Mouse (Mus musculus) gastrocnemius, postnatal 10 days (tissue): Measurements from ENCODE around the gene Fam126a. TPM values are rescaled to one million over a fixed set of nuclear protein-coding genes. Genes with fewer than 3 reads are reported as not detected.

Source experiments
- DNase-seq: peaks from one replicate; pipeline ENCODE4 v3.0.0; 2021; ENCODE audit warnings: mixed read lengths
- long read RNA-seq, 2 experiments: library from polyadenylated mRNA; stranded (forward); transcript quantifications; one replicate each; pipeline ENCODE4 v2.0.0; 2021
- total RNA-seq, 2 experiments: library from RNA; stranded (reverse); gene quantifications; 2 replicates each; pipeline ENCODE4 v1.2.3; 2021

Gene Fam126a
- total RNA-seq, result 10 to 100 TPM; 15.9 to 20.0 TPM
- long read RNA-seq, experiment 1, full-length matches to known transcripts, result 12 of 51 reads
- long read RNA-seq, experiment 1, partial matches to known transcripts, result 0 of 51 reads
- long read RNA-seq, experiment 1, other reads (novel, unspliced or antisense), result 39 of 51 reads
- long read RNA-seq, experiment 2, full-length matches to known transcripts, result 6 of 19 reads
- long read RNA-seq, experiment 2, partial matches to known transcripts, result 0 of 19 reads
- long read RNA-seq, experiment 2, other reads (novel, unspliced or antisense), result 13 of 19 reads

DNA sequence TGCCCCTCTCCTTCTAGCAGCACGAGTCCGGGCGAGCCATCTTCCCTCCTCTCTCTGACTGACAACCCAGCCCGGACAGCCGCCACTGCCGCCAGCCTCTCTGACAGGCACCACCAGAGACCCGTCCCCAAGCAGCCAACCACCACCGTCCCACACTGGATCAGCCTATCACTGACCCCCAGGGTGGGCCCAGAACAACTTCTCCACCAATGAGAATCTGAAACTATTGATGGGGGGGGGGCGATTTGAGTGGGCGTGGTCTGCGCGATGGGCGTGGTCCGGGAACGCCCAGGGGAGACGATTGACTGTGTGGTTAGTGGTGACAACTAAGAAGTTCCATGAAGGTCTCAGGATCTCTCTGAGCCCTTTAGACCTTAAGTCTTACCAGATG, at the start of gene Fam126a:
TSS of gene Fam126a (minus strand) at position 112 of the 391 bp plus-strand sequence.
- DNase-seq, result peak; percentile 88

DNA sequence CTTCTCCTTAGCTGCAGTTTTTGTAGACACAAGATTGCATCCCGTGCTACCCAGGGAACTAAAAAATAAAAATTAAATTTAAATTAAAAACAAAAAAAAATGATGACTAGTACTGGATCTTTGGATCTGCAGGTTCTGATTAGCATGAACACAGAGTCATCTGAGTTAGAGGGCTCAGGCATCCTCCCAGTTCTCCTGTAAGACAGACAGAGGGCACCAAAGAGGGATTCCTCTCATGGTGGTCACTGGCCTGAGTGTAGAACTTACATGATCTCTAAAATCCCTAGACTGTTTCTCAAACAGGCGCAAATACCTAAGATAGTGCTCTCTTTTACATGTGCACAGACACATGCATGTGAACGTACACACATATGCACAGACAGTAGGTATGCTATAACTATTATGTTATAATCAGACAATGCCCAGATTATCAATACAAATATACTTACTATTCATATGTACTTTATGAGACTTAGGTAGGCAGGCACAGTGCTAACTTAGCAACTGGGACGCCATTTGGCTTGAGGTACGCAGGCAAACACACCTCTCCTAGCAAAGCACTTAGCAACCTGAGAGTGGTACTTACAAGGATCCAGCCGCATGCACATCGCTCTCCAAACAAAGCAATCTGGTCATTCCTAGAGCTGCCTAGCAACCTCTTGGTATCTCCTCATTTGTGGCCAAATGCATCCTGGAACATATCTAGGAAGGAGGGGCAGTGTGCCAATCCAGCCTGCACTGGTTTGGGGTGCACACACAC, 48.1 kb upstream of the Fam126a start:
- no peak for DNase-seq

DNA sequence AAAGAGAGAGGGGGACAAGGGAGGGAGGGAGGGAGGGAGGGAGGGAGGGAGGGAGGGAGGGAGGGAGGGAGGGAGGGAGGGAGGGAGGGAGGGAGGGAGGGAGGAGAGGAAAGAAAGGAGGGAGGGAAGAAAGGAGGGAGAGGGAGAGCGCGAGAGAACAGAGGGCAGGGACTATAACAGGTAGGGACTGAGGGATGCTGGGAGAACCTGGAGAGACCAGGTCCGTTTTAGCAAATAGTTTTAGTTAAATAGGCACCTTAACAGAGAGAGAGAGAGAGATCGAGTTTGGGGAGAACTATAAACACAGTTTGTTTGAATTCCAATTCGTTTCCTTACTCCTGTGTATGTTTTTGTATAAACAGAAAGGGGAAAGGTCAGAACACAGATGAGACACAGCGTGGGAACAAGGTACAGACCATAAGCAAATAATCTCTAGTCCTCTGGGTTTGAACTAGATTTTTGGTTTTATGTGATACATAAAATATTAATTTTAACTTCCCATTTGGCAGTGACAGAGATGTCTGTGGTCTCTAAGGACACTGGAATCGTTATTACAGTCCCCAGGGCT, 47.3 kb upstream of the Fam126a start:
- no peak for DNase-seq

DNA sequence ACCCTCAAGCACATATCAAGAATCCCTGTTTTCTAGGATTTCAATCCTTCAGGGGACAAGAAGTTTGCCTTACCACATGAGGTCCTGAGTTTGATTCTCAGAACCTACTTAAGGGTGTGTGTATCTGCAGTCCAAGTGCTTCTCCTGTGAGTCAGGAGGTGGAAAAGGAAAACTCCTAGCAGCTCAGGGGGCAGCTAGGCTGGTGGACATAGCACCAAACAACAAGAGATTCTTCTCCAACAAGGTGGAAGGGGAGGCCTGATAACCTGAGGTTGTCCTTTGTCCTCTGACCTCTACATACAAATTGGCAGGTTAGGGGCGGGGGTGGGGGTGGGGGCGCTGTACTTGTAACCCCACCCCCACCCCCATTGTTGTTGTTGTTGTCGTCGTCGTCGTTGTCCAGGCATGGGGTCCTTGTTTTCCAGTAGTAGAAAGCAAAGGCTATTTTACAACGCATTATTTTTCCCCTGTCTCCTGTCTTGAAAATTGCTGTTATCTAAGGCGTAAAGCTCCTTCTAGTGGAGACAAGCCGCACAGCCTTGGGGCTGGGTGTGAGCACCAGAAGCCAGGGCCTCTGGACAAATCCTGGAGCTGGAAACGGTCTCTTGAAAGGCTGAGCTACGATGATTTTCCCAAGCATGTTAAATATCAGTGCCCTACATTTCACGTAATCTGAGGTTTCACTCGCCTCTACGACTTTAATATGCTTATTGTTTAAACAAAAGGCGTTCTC, 46.7 kb upstream of the Fam126a start:
- DNase-seq, result peak; percentile 57

DNA sequence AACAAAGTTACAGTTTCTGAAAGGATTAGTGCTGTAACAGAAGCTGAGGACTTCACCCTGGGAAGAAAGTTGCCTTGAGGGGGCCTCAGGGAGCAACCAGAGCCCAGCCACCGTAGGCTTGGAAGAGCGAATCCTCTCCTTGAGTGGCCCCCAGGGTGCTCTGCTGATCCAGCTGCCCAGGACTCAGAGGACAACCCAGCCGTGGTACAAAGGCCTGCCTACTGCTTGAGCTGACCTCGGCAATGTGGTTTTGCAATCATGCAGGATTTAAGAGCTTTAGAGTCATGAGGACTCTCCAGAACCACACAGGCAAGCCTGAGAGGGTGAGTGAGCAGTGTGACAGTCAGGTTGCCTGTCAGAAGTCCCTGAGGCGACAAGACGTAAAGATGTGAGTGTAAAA, 41.5 kb upstream of the Fam126a start:
- DNase-seq, result no peak

DNA sequence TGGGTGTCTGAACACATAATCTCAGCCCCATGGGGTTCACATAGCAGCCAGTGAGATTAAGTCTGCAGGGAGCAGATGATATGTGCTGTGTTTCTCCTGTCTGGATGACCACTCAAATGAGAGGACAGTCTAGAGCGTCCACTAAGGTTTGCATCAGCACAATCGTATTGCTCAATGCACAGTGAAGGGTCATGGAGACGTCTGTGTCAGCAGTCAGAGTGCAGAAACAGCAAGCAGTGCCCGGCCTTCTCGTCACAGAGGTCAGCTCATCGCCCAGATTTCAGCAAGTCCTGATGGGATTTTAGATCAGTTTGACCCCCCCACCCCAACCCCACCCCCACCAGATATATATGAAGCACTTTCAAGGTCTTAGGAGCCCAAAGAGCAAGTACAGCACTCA, 38.5 kb upstream of the Fam126a start:
- no peak for DNase-seq

DNA sequence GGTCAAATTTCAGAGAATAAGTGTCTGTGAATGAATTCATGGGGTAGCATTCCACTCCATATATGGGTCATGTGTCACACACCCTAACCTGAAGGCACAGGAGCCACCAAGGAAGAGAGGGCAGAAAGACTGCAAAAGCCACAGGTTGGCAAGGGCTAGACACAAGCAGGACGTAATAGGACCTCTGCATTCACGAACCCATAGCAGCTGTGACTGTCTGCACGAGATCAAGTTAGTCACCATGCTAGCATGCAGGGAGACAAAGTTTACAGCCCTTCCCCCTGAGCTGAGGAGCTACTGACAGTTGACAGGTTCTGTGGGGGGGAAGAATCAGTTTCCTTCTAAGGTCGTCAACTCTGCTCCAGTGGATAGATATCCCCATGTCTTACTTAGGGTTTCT, 33.1 kb upstream of the Fam126a start:
- DNase-seq, result no peak

DNA sequence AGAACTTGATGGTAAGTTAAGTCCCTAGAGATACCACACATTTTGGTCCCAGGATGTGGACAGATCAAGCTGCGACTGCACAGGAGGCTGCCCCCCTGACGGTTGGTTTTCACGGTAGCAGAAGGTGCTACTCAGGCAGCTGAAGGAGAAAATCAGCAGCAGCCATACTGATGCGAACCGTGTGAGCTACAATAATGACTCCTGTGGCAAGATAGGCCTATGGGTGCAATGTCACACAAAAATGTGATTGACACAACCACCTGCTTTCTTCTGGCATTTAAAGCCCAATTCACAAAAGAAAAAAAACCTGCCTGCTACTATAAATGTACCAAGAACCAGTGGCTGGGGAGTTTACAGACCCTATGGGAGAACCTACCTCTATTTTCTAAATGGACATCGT, 32.5 kb upstream of the Fam126a start:
- DNase-seq, result no peak

DNA sequence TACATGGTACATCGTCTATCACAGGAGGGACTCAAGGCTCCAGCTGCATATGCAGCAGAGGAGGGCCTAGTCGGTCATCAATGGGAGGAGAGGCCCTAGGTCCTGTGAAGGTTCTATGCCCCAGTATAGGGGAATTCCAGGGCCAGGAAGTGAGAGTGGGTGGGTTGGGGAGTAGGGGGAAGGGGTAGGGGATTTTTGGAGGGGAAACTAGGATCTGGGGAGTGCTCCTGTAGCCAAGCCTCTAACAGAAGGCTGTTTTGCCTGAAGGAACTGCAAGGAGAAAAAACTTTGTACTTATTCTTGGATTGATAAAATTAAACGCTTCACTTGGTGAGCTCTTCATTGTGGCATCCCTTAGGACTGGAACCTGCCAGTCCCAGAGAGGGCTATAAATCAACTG, 30.5 kb upstream of the Fam126a start:
- DNase-seq, result no peak

DNA sequence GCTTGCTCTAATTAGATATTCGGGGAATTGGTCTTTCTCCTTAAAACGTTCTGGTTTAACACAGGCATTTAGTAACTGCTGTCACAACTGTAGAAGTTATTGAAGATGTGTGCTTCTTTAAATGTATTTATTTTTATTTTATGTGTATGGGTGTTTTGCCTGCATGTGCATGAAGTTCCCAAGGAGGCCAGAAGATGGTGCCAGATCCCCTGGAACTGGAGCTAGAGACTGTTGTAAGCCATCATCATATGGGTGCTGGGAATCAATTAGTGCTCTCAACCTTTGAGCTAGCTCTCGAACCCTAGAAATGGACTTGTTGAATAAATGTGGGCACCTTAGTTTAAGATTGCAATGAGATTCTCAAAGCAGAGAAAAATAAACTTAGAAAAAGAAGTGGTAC, 27.1 kb upstream of the Fam126a start:
- DNase-seq, result no peak

DNA sequence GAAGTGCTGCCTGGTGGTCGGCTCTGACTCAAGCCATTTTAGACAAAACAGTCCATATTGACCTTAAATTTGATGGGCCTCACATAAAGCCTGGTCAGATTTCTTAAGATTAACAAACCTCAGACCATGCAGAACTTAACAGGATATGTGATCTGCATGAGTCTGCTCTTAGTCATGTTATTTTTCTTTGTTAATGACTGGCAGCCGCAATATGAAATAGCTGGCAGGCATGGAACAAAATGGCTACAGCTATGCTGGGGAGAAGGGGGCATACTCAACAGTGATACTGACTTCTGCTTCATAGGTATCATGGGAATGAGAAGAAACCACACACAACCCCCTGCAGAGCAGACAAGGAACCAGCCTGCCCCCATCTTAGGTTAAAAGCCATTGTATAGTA, 26.4 kb upstream of the Fam126a start:
- no peak for DNase-seq

DNA sequence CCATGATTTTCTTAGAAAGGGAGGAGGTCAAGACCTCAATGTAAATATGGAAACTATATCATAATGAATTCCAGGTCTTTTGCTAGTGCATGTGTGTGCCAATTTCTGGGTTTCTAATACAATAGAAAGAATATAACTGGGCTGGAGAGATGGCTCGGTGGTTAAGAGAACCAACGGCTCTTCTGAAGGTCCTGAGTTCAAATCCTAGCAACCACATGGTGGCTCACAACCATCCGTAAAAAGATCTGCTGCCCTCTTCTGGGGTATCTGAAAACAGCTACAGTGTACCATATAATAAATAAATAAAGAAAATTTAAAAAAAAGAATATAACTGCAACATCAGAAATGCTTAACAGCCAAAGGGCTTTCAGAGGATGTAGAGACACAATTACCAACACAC, 23.9 kb upstream of the Fam126a start:
- DNase-seq, result no peak

DNA sequence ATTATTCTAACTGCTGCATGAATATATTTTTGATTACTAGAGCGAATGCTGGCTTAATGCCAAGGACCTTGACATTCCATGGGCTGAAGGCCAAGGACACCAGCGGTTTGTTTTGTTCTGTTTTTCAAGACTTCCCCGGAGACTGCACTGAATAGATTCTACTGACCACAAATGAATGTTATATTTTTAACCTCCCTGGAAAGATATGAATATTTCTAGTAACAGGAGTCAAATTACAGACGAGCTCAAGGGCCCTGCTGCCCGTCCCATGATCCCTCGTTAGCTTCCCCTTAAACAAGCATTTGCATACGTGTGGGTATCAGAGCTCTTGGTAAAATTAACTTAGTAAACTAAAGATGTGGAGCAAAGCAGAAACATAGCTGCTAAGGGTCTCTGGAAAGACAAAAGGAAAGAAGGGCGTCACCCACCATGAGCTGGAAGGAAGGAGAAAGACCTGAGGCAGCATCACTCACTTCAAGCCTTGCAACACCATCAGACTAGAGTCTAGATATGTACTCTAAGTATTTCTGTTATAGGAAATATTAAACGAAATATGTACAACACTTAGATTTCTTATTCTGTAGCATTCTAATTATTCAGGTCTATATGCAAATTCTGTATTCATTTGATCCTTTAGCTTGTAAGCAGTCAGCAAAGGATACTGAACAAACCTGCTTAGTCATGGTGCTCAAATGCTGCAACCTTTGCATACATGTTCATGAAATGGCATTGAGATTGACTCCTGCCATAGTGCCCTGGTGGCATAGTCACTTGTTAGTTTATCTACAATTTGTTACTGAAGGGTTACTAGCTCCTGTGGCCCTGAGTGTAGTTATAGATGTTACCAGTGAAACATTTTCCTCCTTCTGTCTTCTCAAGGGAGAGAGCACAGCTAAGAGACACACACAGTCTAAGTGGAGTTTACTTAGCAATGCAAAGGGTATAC, 23.0 kb upstream of the Fam126a start:
- DNase-seq, result no peak

DNA sequence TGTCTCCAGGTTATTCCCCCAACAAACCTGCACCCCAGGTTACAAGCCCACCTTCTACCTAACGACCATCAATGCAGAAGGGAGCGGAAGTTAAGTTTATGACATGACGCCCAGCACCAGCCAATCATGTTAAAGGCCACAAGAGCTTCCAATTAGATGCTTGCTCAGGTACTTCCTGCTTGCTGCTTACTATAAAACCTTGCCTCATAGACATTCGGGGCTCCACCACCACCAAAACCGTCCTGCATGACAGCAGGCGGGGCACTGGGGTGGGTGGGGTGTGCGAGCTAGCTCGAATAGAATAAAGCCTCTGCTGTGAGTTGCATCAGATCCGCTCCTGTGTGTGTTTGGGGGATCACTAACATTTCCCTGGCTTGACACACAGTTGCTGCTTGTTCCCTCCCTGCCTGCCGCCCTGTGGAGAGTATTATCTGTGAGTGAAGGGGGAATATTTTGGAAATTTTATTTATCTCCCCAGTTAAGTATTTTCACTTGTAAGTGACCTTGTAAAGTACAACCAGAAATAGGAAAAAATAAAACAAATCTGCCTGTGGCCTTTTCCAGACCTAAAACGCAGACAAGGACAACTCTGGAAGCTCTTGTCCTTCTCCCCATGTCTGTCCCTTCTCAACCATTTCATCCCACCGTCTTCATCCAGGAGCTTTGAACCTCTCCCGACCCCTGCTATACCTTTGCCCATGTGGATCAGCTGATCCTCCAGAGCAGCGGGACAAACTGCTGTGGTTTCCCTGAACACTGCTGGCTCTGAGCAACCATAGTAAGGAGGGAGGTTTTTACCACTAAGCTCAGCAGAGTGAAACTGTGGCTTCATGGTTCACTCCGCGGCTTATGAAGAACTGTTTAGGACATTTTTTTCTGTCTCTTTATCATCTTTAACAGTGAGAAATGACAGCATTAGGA, 21.5 kb upstream of the Fam126a start:
- DNase-seq, result no peak

DNA sequence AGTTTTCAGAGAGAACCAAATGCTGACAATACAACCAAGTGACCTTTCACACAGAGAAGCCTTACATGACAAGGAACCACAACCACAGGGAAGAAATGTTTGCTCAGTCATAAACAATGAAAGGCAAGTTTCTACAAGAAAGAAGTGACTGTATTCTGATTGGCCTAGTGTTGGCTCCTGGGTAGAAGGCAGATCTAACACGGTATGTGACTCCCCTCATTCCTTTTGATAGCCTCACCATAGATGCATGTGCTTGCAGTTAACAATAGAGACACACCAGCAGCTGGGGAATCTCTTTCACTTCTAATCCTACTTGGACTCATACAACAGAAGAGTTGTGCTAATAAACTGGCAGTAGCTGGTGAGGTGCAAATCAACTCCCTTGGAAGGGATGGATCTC, 17.3 kb upstream of the Fam126a start:
- DNase-seq, result no peak

DNA sequence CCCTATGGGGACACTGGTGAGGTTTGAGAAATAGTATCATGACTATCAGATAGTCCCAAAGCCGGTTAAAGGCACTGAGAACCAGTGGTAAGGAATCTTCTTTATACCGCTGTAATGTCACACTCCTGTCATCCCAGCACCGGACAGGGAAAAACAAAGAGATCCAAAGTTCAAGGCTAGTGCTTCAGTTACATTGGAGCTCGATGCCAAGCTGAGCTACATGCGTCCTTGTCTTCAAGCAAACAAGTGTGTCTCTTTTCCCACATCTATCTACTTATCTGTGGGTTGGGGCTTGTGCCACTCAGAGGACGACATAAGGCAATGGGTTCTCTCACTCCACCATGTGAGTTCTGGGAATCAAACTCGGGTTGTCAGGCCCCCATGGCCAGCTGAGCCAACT, 16.5 kb upstream of the Fam126a start:
- DNase-seq, result no peak

DNA sequence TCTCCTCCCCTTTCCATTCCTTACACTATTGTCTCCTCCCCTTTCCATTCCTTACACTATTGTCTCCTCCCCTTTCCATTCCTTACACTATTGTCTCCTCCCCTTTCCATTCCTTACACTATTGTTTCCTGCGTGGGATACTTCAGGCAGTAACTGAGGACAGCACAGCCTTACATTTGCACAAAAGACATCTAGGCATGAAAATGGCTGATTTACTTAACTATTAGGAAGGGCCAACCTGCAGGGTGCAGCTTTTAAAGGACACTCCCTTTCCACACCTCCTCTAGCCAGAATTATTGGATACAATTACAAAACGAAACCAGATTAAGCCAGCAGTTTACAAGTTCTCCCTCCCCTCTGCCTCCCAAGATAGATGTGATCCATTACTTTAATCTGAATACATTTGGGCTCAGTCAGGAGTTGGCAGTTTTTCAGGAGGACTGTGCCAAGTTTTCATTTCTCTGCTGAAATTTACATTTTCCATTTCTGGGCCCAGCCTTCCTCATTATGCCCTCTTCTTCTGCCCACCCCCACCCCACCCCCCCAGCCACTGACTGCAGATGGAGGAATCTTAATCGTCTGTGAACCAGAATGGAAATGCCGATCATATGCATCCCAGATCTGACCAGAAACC, 15.6 kb upstream of the Fam126a start:
- DNase-seq, result no peak

DNA sequence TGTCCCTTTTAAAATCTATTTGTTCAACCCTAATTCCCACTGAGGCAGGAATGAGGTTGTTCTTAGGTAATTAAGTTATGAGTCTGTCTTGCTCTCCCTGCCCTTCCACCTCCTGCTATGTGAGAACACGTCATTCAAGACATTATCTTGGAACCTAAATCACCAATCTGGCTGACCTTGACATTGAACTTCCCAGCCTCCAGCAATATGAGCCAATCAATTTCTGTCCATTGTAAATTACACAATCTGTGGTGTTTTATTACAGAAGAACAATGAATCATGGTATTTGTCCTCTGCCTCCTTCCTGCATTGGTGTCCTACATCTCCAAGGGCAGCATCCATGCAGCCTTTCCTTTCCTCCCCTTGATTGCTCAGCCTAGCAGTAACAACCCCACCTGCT, 13.9 kb upstream of the Fam126a start:
- DNase-seq, result no peak

DNA sequence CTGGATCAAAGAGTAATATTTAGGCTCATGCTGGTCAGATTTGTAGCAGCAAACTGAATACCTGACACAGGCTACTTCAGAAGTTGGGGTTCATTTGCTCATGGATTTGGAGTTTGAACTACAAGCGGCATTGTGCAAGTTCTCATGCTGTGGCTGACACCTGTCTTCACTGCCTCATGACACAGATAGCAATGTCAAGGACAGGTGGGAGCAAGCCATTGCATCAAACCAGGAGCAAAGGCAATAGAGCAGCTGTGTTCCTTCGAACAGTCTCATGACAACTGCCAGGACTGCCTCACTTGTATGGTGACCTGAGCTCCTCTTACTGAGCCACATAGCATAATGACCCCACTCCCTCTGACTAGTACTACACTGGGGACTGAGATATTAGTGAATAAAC, 12.9 kb upstream of the Fam126a start:
- DNase-seq, result no peak

DNA sequence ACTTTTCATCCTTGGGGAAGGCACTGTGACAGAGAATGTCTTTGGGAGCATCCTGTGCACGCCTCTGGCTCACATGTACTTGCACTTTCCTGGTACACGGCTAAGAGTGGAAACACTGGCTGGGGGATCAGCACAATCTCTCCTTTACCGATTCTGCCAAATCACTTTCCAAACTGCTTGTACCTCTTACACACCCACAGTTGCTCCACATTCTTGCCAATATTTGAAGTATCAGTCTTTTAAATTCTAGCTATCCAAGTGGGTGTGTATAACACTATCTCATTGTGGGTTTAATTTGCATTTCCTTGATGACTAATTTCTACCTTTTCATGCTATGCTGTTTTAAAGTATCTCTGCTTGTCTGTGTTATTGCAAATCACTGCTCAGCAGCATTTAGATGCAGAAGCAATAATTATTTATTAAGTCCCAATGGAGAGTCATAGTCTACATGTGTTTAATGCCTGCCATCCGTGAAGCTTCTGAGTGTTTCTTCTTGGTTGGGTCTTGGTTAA, 10.9 kb upstream of the Fam126a start:
- no peak for DNase-seq
